Mouse (Mus musculus) CH12.LX (cell line): ENCODE data around the gene Bicc1. TPM values are rescaled to one million over a fixed set of nuclear protein-coding genes. Genes with fewer than 3 reads are reported as not detected.

Experiments used
- DNase-seq: peaks from one replicate; pipeline ENCODE4 v3.0.0-alpha.2; 2013; ENCODE audit errors: extremely low read depth
- H3K27ac ChIP-seq: 2 replicates; pipeline ENCODE4 v1.5.1; 2012; ENCODE audit warnings: low read depth, mild to moderate bottlenecking, control low read depth, moderate library complexity; ENCODE audit not compliant: insufficient read depth
- H3K27me3 ChIP-seq: replicated peaks from 2 replicates; pipeline ENCODE3; 2012; ENCODE audit warnings: inconsistent platforms
- H3K36me3 ChIP-seq, 2 experiments: replicated peaks in 1 of 2; 2 replicates each; pipeline versions ENCODE3 to v1.6.1; 2012; ENCODE audit warnings: inconsistent platforms in 1 of 2, low read length in 1 of 2, mild to moderate bottlenecking in 1 of 2, mixed read lengths in 1 of 2, moderate library complexity in 1 of 2; ENCODE audit not compliant: control insufficient read depth in 1 of 2, insufficient read depth in 1 of 2
- H3K4me1 ChIP-seq, 2 experiments: 2 replicates each; pipeline ENCODE4 v1.6.1; 2012; ENCODE audit warnings: inconsistent platforms in 1 of 2, moderate library complexity in 1 of 2; ENCODE audit not compliant: insufficient read depth in 2 of 2, control insufficient read depth in 1 of 2
- H3K4me2 ChIP-seq: 2 replicates; pipeline ENCODE4 v1.6.1; 2012; ENCODE audit warnings: low read depth, mild to moderate bottlenecking, control low read depth; ENCODE audit not compliant: poor library complexity, insufficient read depth, severe bottlenecking
- H3K4me3 ChIP-seq, 3 experiments: fragments of 150-350 bp in 1 of 3; sonication (generic) in 1 of 3; replicated peaks in 1 of 3; 2 replicates each; pipeline versions ENCODE3 to v1.5.1; 2011 to 2012; ENCODE audit warnings: low read depth in 2 of 3, low read length in 2 of 3, mild to moderate bottlenecking in 2 of 3, moderate library complexity in 2 of 3, control low read depth in 1 of 3, improper control_type of control experiment in 1 of 3, inconsistent platforms in 1 of 3, mixed read lengths in 1 of 3; ENCODE audit not compliant: poor library complexity in 1 of 3
- H3K79me2 ChIP-seq: replicated peaks from 2 replicates; pipeline ENCODE4 v1.6.1; 2012; ENCODE audit warnings: mild to moderate bottlenecking, moderate library complexity; ENCODE audit not compliant: control insufficient read depth, poor library complexity, insufficient read depth, severe bottlenecking; ENCODE audit errors: extremely low read depth
- H3K9ac ChIP-seq: 2 replicates; pipeline ENCODE4 v1.6.1; 2012; ENCODE audit warnings: low read depth, mild to moderate bottlenecking, control low read depth, moderate library complexity; ENCODE audit not compliant: insufficient read depth
- H3K9me3 ChIP-seq: replicated peaks from 2 replicates; pipeline ENCODE3; 2012; ENCODE audit warnings: low read length, inconsistent platforms, mixed read lengths
- BHLHE40 ChIP-seq: IDR thresholded peaks from 2 replicates; pipeline ENCODE4 v1.6.1; 2011; ENCODE audit warnings: mild to moderate bottlenecking, low read depth, low read length, improper control_type of control experiment
- CTCF ChIP-seq, 2 experiments: IDR thresholded peaks in 1 of 2; conservative IDR thresholded peaks in 1 of 2; 2 replicates each; pipeline ENCODE4 v1.5.1; 2011 to 2012; ENCODE audit warnings: low read depth in 2 of 2, low read length in 2 of 2, improper control_type of control experiment in 1 of 2, inconsistent platforms in 1 of 2, mild to moderate bottlenecking in 1 of 2, moderate library complexity in 1 of 2
- E2F4 ChIP-seq: IDR thresholded peaks from 2 replicates; pipeline ENCODE4 v1.6.1; 2011; ENCODE audit warnings: low read depth, low read length, improper control_type of control experiment; ENCODE audit not compliant: insufficient replicate concordance
- ELF1 ChIP-seq: IDR thresholded peaks from 2 replicates; pipeline ENCODE4 v1.6.1; 2014; ENCODE audit warnings: low read depth, mild to moderate bottlenecking, inconsistent platforms, low read length, improper control_type of control experiment
- EP300 ChIP-seq: IDR thresholded peaks from 2 replicates; pipeline ENCODE4 v1.6.1; 2011; ENCODE audit warnings: low read length, improper control_type of control experiment
- GABPA ChIP-seq: IDR thresholded peaks from 2 replicates; pipeline ENCODE4 v1.6.1; 2012; ENCODE audit warnings: low read depth, low read length, improper control_type of control experiment, inconsistent platforms; ENCODE audit not compliant: insufficient replicate concordance
- JUN ChIP-seq: IDR thresholded peaks from 2 replicates; pipeline ENCODE4 v1.6.1; 2011; ENCODE audit warnings: low read depth, mild to moderate bottlenecking, low read length, improper control_type of control experiment, moderate library complexity; ENCODE audit not compliant: insufficient read depth
- JUND ChIP-seq: conservative IDR thresholded peaks from 2 replicates; pipeline ENCODE4 v1.6.1; 2011; ENCODE audit warnings: low read depth, low read length, improper control_type of control experiment
- KAT2A ChIP-seq: IDR thresholded peaks from 2 replicates; pipeline ENCODE4 v1.6.1; 2012; ENCODE audit warnings: low read length, improper control_type of control experiment, inconsistent platforms; ENCODE audit not compliant: insufficient replicate concordance
- MAFK ChIP-seq: IDR thresholded peaks from 2 replicates; pipeline ENCODE4 v1.6.1; 2011; ENCODE audit warnings: low read length, improper control_type of control experiment; ENCODE audit not compliant: insufficient replicate concordance
- MEF2A ChIP-seq: IDR thresholded peaks from 2 replicates; pipeline ENCODE4 v1.6.1; 2014; ENCODE audit warnings: low read depth, mild to moderate bottlenecking, inconsistent platforms, low read length, improper control_type of control experiment, borderline replicate concordance
- NELFE ChIP-seq: IDR thresholded peaks from 2 replicates; pipeline ENCODE4 v1.6.1; 2011; ENCODE audit warnings: low read depth, low read length, improper control_type of control experiment
- NRF1 ChIP-seq: IDR thresholded peaks from 2 replicates; pipeline ENCODE4 v1.6.1; 2014; ENCODE audit warnings: low read depth, mild to moderate bottlenecking, inconsistent platforms, low read length, improper control_type of control experiment, moderate library complexity
- POLR2A ChIP-seq: IDR thresholded peaks from 2 replicates; pipeline ENCODE4 v1.6.1; 2011; ENCODE audit warnings: low read depth, mild to moderate bottlenecking, improper control_type of control experiment, low read length
- RCOR1 ChIP-seq: conservative IDR thresholded peaks from 2 replicates; pipeline ENCODE4 v1.6.1; 2012; ENCODE audit warnings: low read depth, mild to moderate bottlenecking, inconsistent platforms, low read length, improper control_type of control experiment
- SIN3A ChIP-seq: IDR thresholded peaks from 2 replicates; pipeline ENCODE4 v1.6.1; 2012; ENCODE audit warnings: low read length, improper control_type of control experiment, inconsistent platforms
- SMC3 ChIP-seq: IDR thresholded peaks from 2 replicates; pipeline ENCODE4 v1.6.1; 2011; ENCODE audit warnings: low read depth, low read length, improper control_type of control experiment
- TBP ChIP-seq: conservative IDR thresholded peaks from 2 replicates; pipeline ENCODE4 v1.6.1; 2011; ENCODE audit warnings: low read depth, low read length, improper control_type of control experiment
- UBTF ChIP-seq: IDR thresholded peaks from 2 replicates; pipeline ENCODE4 v1.6.1; 2012; ENCODE audit warnings: low read depth, mild to moderate bottlenecking, inconsistent platforms, low read length, improper control_type of control experiment, moderate library complexity
- USF2 ChIP-seq: conservative IDR thresholded peaks from 2 replicates; pipeline ENCODE4 v1.6.1; 2011; ENCODE audit warnings: low read depth, low read length, improper control_type of control experiment
- ZKSCAN1 ChIP-seq: IDR thresholded peaks from 2 replicates; pipeline ENCODE4 v1.6.1; 2012; ENCODE audit warnings: low read depth, inconsistent platforms, low read length, improper control_type of control experiment, borderline replicate concordance
- ZMIZ1 ChIP-seq: IDR thresholded peaks from 2 replicates; pipeline ENCODE4 v1.6.1; 2012; ENCODE audit warnings: low read depth, mild to moderate bottlenecking, inconsistent platforms, low read length, improper control_type of control experiment
- ZNF384 ChIP-seq: IDR thresholded peaks from 2 replicates; pipeline ENCODE4 v1.6.1; 2012; ENCODE audit warnings: low read depth, low read length, improper control_type of control experiment, inconsistent platforms
- dilution Hi-C: fragments of 300-500 bp; cut with MboI; formaldehyde crosslinking; loops from 2 replicates; pipeline ENCODE4 v1.14.3; 2020; ENCODE audit warnings: low sequenced_read_pairs; ENCODE audit not compliant: extremely low pct_unique_long_range_greater_than_20kb, extremely low pct_ligation_motif_present
- in situ Hi-C: fragments of 300-500 bp; cut with MboI; formaldehyde crosslinking; loops from 3 replicates; pipeline ENCODE4 v1.14.3; 2019; ENCODE audit warnings: low sequenced_read_pairs, low pct_ligation_motif_present, low pct_unique_long_range_greater_than_20kb, mixed read lengths
- polyA plus RNA-seq: library from polyadenylated mRNA; unstranded; fragments of >175 nt; gene quantifications from 2 replicates; pipeline ENCODE4 v1.2.1, GENCODE M21; 2012; ENCODE audit warnings: low read depth; ENCODE audit not compliant: insufficient read length
- total RNA-seq, 2 experiments: library from RNA; depleted of rRNA; stranded (reverse); fragments of 300-350 nt in 1 of 2; fragments of >200 nt in 1 of 2; gene quantifications; 2 replicates each; pipeline ENCODE4 v1.2.3; 2012 to 2014

Bicc1 gene
- total and polyA plus RNA-seq, 3 experiments = not detected

DNA sequence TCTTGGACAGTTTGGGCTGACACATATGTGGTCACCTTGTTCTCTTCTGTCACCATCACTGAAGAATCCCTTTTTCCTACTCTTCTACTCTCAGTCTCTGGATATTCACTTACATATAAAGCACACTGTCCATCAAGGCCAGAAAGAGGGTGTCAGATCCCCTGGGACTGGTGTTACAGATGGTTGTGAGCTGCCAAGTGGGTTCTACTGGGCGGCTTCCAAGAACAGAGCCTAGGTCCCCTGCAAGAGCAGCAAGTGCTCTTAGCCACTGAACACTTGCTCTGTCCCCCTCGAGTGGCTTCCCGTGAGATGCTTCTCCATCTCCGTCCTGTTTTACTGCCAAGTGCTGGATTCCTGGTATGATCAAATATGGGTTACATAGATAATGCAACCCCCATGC lies 15.3 kb downstream of the Bicc1 start:
- in situ Hi-C loops (no loop called here), dilution Hi-C loops (no loop called here)
- no peak overlapping the region for H3K9ac ChIP-seq
- H3K4me3 ChIP-seq = no peak overlapping the region
- no peak for TF ChIP-seq USF2
- no peak for TF ChIP-seq NRF1
- TF ChIP-seq KAT2A = no peak
- TF ChIP-seq JUN = no peak
- TF ChIP-seq POLR2A = no peak
- TF ChIP-seq ZNF384 = no peak
- TF ChIP-seq SIN3A = no peak
- no peak for TF ChIP-seq UBTF
- no peak for TF ChIP-seq BHLHE40
- no peaks in the 10 kb centered on the region for H3K4me1 ChIP-seq
- no peak for DNase-seq
- H3K27ac ChIP-seq = no peak overlapping the region
- H3K36me3 ChIP-seq = no peaks in the 10 kb centered on the region
- H3K4me2 ChIP-seq = no peak overlapping the region
- H3K27me3 ChIP-seq = no peaks in the 10 kb centered on the region
- H3K9me3 ChIP-seq = no peaks in the 10 kb centered on the region
- H3K79me2 ChIP-seq = no peaks in the 10 kb centered on the region

DNA sequence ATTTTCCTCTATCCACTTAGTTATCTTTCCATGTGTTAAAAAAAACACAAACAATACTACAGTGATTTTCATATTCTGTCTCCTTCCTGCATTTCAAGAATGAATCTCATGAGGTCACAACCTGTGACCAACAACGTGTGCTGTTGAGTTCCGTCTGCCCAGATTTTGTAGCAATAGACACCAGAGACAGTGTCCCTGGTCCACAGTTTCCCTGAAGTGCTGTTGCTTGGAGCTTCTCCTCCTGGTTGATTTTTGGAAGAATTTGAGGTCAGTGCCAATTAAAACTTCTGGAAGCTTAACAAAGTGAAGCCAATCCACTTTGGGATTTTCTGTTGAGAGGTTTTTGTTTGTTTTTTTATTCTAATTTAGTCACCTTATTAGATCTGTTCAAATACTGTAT lies 16.9 kb downstream of the Bicc1 start:
- dilution Hi-C loops = no loop called here
- in situ Hi-C loops = no loop called here
- Histone ChIP-seq H3K36me3 (no peaks in the 10 kb centered on the region), H3K4me2 (no peak overlapping the region), H3K4me1 (no peaks in the 10 kb centered on the region), H3K27me3 (no peaks in the 10 kb centered on the region), H3K9me3 (no peaks in the 10 kb centered on the region), H3K4me3 (no peak overlapping the region), H3K79me2 (no peaks in the 10 kb centered on the region), H3K9ac (no peak overlapping the region), H3K27ac (no peak overlapping the region)
- TF ChIP-seq NELFE = no peak
- no peak for TF ChIP-seq GABPA
- TF ChIP-seq EP300 = no peak
- no peak for TF ChIP-seq JUN
- no peak for TF ChIP-seq ZKSCAN1
- TF ChIP-seq JUND = no peak
- TF ChIP-seq ELF1 = no peak
- TF ChIP-seq MAFK = no peak
- TF ChIP-seq E2F4 = no peak
- TF ChIP-seq RCOR1 = no peak
- no peak for TF ChIP-seq USF2
- no peak for TF ChIP-seq MEF2A
- TF ChIP-seq ZMIZ1 = no peak
- no peak for TF ChIP-seq CTCF (conservative IDR thresholded peaks at IDR 0.05 in 1 of 2, IDR thresholded peaks at IDR 0.05 in 1 of 2; ENCODE audit: low read depth in 2 of 2, low read length in 2 of 2)
- TF ChIP-seq TBP = no peak
- TF ChIP-seq SIN3A = no peak
- no peak for TF ChIP-seq SMC3
- no peak for DNase-seq
